Mouse (Mus musculus) lung, postnatal 0 days (tissue): ENCODE data around the gene Brsk2. TPM values are rescaled to one million over a fixed set of nuclear protein-coding genes. Genes with fewer than 3 reads are reported as not detected.

ENCODE experiments used
- ATAC-seq: fragments of 200-750 bp; cut with Nextera tagmentation; 2 replicates; pipeline ENCODE4 v1.8.0; 2017; ENCODE audit warnings: moderate library complexity
- DNase-seq: peaks from one replicate; pipeline ENCODE4 v3.0.0-alpha.2; 2016; ENCODE audit warnings: low spot score
- H3K27ac ChIP-seq: fragments of 300-500 bp; sonication (generic); 2 replicates; pipeline ENCODE4 v1.5.1; 2014; ENCODE audit warnings: antibody characterized with exemption, mild to moderate bottlenecking, low read length, mixed read lengths
- H3K27me3 ChIP-seq: fragments of 300-500 bp; sonication (generic); replicated peaks from 2 replicates; pipeline ENCODE4 v1.6.1; 2014; ENCODE audit warnings: low read length, mixed read lengths; ENCODE audit not compliant: insufficient read depth
- H3K36me3 ChIP-seq: fragments of 300-500 bp; sonication (generic); 2 replicates; pipeline ENCODE4 v1.6.1; 2014; ENCODE audit warnings: low read length, mixed read lengths; ENCODE audit not compliant: insufficient read depth
- H3K4me1 ChIP-seq: fragments of 300-500 bp; sonication (generic); 2 replicates; pipeline ENCODE4 v1.6.1; 2014; ENCODE audit warnings: antibody characterized with exemption, low read depth, low read length, mixed read lengths; ENCODE audit not compliant: insufficient read depth
- H3K4me2 ChIP-seq: fragments of 300-500 bp; sonication (generic); replicated peaks from 2 replicates; pipeline ENCODE4 v1.6.1; 2014; ENCODE audit warnings: low read depth, mild to moderate bottlenecking, low read length, moderate library complexity, mixed read lengths
- H3K4me3 ChIP-seq: fragments of 300-500 bp; sonication (generic); 2 replicates; pipeline ENCODE4 v1.5.1; 2014; ENCODE audit warnings: low read depth, low read length
- H3K9ac ChIP-seq: fragments of 300-500 bp; sonication (generic); replicated peaks from 2 replicates; pipeline ENCODE4 v1.6.1; 2014; ENCODE audit warnings: low read depth, mild to moderate bottlenecking
- H3K9me3 ChIP-seq: fragments of 300-500 bp; sonication (generic); 2 replicates; pipeline ENCODE4 v1.6.1; 2016; ENCODE audit warnings: low read length, mixed read lengths
- CTCF ChIP-seq: IDR thresholded peaks from 2 replicates; pipeline ENCODE4 v1.5.1; 2016; ENCODE audit warnings: antibody characterized with exemption, mild to moderate bottlenecking
- EP300 ChIP-seq: IDR thresholded peaks from 2 replicates; pipeline ENCODE4 v1.6.1; 2016; ENCODE audit warnings: antibody characterized with exemption, mild to moderate bottlenecking, control low read depth
- WGBS: fragments of 180-500 bp; shearing (Covaris S2); extraction: QIAGEN DNeasy Blood & Tissue Kit; methylation state at CpG from one replicate; pipeline ENCODE4 v1.1.7; 2014; 5-methylcytosine and 5-hydroxymethylcytosine counted together
- polyA plus RNA-seq: library from polyadenylated mRNA; unstranded; fragments of >200 nt; fragmentation: Nextera tagmentation; extraction: Ambion mirVana; gene quantifications from 2 replicates; pipeline ENCODE4 v1.2.1, GENCODE M21; 2015

The Brsk2 gene
- polyA plus RNA-seq, 1 experiment from 2014 or later: 0.39 TPM

- 76% methylated on average over 22 of the region's 22 CpGs for WGBS
- Histone ChIP-seq H3K27ac (no peak overlapping the region), H3K4me1 (no peaks in the 10 kb centered on the region), H3K4me2 (no peak overlapping the region), H3K9me3 (no peaks in the 10 kb centered on the region), H3K36me3 (no peaks in the 10 kb centered on the region), H3K9ac (no peak overlapping the region), H3K4me3 (no peak overlapping the region), H3K27me3 (no peaks in the 10 kb centered on the region)
- TF ChIP-seq CTCF (no peak), EP300 (no peak)
- no peak for DNase-seq
- peak; percentile 39 for ATAC-seq
These were observed 52.2 kb downstream of the Brsk2 start for GRCm38 (mm10) chr7:142001597-142002340.

- peak; percentile 63 for ATAC-seq
- DNase-seq: peak; percentile 80
- peak; percentile 90 for TF ChIP-seq CTCF
- no peak for TF ChIP-seq EP300
These were observed 67.0 kb downstream of the Brsk2 start for GRCm38 (mm10) chr7:142016562-142016961.

GRCm38 (mm10) chr7:142019699-142020098 lies 70.1 kb downstream of the Brsk2 start:
- Histone ChIP-seq H3K27me3 (no peaks in the 10 kb centered on the region), H3K4me2 (no peak overlapping the region), H3K4me3 (no peak overlapping the region), H3K36me3 (no peaks in the 10 kb centered on the region; the same call in 1 of the 2 replicates), H3K27ac (no peak overlapping the region), H3K9ac (no peak overlapping the region), H3K4me1 (peaks cover 17% of the 10 kb centered on the region; the same call in 1 of the 2 replicates), H3K9me3 (no peaks in the 10 kb centered on the region)
- TF ChIP-seq EP300 (no peak), CTCF (peak; percentile 71)
- ATAC-seq: 0 out of 2 replicates have a peak, but pooled peaks have one; percentile 32
- peak; percentile 56 for DNase-seq
- 49% methylated on average over 2 of the region's 2 CpGs for WGBS

More at GRCm38 (mm10) chr7:142016562-142016961, 67.0 kb downstream of the Brsk2 start:
- no peaks in the 10 kb centered on the region for H3K27me3 ChIP-seq
- H3K4me2 ChIP-seq: no peak overlapping the region
- no peak overlapping the region for H3K27ac ChIP-seq
- H3K36me3 ChIP-seq: peaks cover 16% of the 10 kb centered on the region; the same call in 1 of the 2 replicates
- peaks cover 17% of the 10 kb centered on the region; the same call in 1 of the 2 replicates for H3K4me1 ChIP-seq
- no peaks in the 10 kb centered on the region for H3K9me3 ChIP-seq
- WGBS: 45% methylated on average over 1 of the region's 1 CpGs
- H3K9ac ChIP-seq: no peak overlapping the region
- H3K4me3 ChIP-seq: no peak overlapping the region

- no peak overlapping the region for H3K4me3 ChIP-seq
- no peaks in the 10 kb centered on the region for H3K36me3 ChIP-seq
- H3K4me2 ChIP-seq: no peak overlapping the region
- DNase-seq (no peak), ATAC-seq (no peak)
- H3K27me3 ChIP-seq: no peaks in the 10 kb centered on the region
- no peak for TF ChIP-seq CTCF
- TF ChIP-seq EP300: no peak
- H3K9me3 ChIP-seq: no peaks in the 10 kb centered on the region
- no peak overlapping the region for H3K9ac ChIP-seq
- peaks cover 25% of the 10 kb centered on the region; the same call in 1 of the 2 replicates for H3K4me1 ChIP-seq
- peak overlapping the region; percentile 54; the same call in 1 of the 2 replicates for H3K27ac ChIP-seq
- WGBS: 34% methylated on average over 3 of the region's 3 CpGs
These were observed 71.3 kb downstream of the Brsk2 start for GRCm38 (mm10) chr7:142020827-142021226.

- no peaks in the 10 kb centered on the region for H3K27me3 ChIP-seq
- peak overlapping the region; percentile 87 for H3K27ac ChIP-seq
- peak; percentile 61 for ATAC-seq
- H3K9me3 ChIP-seq: no peaks in the 10 kb centered on the region
- H3K4me1 ChIP-seq: peaks cover 25% of the 10 kb centered on the region; the same call in 1 of the 2 replicates
- no peak overlapping the region for H3K9ac ChIP-seq
- peak overlapping the region; percentile 36 for H3K4me2 ChIP-seq
- H3K36me3 ChIP-seq: no peaks in the 10 kb centered on the region
- TF ChIP-seq EP300 (0 out of 2 replicates have a peak, but pooled peaks have one; percentile 20), CTCF (no peak)
- DNase-seq: peak; percentile 80
- peak overlapping the region; percentile 17; the same call in 1 of the 2 replicates for H3K4me3 ChIP-seq
- 18% methylated on average over 2 of the region's 2 CpGs for WGBS
These were observed 75.6 kb downstream of the Brsk2 start for GRCm38 (mm10) chr7:142025196-142025595.

- Histone ChIP-seq H3K27me3 (no peaks in the 10 kb centered on the region), H3K4me2 (peak overlapping the region; percentile 36), H3K36me3 (no peaks in the 10 kb centered on the region), H3K4me1 (peaks cover 22% of the 10 kb centered on the region; the same call in 1 of the 2 replicates), H3K4me3 (peak overlapping the region; percentile 17; the same call in 1 of the 2 replicates), H3K9ac (no peak overlapping the region; the same call in 1 of the 2 replicates), H3K27ac (peak overlapping the region; percentile 87), H3K9me3 (no peaks in the 10 kb centered on the region)
- WGBS: 56% methylated on average over 4 of the region's 4 CpGs
- peak; percentile 59 for TF ChIP-seq EP300
- TF ChIP-seq CTCF: no peak
- ATAC-seq: peak; percentile 92
- DNase-seq: peak; percentile 89
These were observed 76.4 kb downstream of the Brsk2 start for GRCm38 (mm10) chr7:142025926-142026325.
